Mouse (Mus musculus): Measurements from ENCODE around the gene Bean1. TPM values are rescaled to one million over a fixed set of nuclear protein-coding genes. Genes with fewer than 3 reads are reported as not detected.

The Bean1 gene
- polyA plus RNA-seq, 1 experiment from 2014 or later: 1.1 TPM

DNA sequence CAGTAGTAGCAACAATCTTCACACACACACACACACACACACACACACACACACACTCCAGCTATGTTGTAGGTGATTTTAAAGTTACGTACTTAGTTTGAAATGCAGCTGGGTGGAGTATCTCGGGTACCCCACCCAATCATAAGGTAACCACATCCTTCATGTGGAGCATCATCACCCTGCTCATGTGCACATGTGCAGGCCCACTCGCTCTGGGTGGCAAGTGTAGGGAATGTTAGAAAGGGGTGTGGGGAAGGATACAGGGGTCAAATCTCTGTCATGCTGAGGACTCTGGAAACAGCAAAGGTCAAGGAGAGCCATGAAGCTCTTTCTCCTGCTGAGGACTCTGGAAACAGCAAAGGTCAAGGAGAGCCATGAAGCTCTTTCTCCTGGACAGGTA is 34.0 kb upstream of the Bean1 start:
- no peak overlapping the region for H3K4me2 ChIP-seq (ENCODE audit: low read depth, low read length)
- WGBS: 90% methylated on average over 3 of the region's 3 CpGs
- no peaks in the 10 kb centered on the region for H3K36me3 ChIP-seq (ENCODE audit: control insufficient read depth, insufficient read depth, low read length)
- no peaks in the 10 kb centered on the region for H3K9me3 ChIP-seq (replicated peaks; ENCODE audit: control insufficient read depth, low read length)
- ATAC-seq (ENCODE audit: insufficient read depth, low FRiP score): no peak
- no peak overlapping the region for H3K27ac ChIP-seq (ENCODE audit: low read length)
- H3K27me3 ChIP-seq (ENCODE audit: control insufficient read depth, insufficient read depth, low read length): no peaks in the 10 kb centered on the region
- no peak overlapping the region for H3K9ac ChIP-seq (ENCODE audit: low read length)
- no peak overlapping the region for H3K4me3 ChIP-seq (replicated peaks; ENCODE audit: low read length)
- no peaks in the 10 kb centered on the region for H3K4me1 ChIP-seq (ENCODE audit: control insufficient read depth, insufficient read depth, low read length)

DNA sequence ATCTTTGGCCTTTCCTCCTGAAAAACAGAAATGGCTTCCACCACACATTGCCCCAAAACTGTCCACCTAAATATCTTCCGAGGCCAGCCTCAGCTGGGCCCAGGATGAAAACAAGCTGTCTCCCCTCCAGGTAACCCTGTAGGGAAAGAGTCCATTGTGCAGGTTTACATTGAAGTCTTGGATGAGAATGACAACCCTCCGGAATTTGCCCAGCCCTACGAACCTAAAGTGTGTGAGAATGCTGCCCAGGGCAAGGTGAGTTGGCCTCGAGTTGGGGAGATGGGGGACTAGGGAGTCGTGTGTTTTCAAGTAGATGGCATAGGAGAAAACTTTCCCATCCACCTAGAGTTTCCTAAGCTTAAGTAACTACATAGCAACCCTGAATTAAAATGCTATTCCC is 32.6 kb upstream of the Bean1 start:
- H3K4me3 ChIP-seq (replicated peaks; ENCODE audit: low read length): no peak overlapping the region
- no peak overlapping the region for H3K27ac ChIP-seq (ENCODE audit: low read length)
- H3K4me2 ChIP-seq (ENCODE audit: low read depth, low read length): no peak overlapping the region
- H3K9me3 ChIP-seq (replicated peaks; ENCODE audit: control insufficient read depth, low read length): no peaks in the 10 kb centered on the region
- 89% methylated on average over 5 of the region's 5 CpGs for WGBS
- H3K4me1 ChIP-seq (ENCODE audit: control insufficient read depth, insufficient read depth, low read length): no peaks in the 10 kb centered on the region
- no peak for ATAC-seq (ENCODE audit: insufficient read depth, low FRiP score)
- no peaks in the 10 kb centered on the region for H3K36me3 ChIP-seq (ENCODE audit: control insufficient read depth, insufficient read depth, low read length)
- H3K27me3 ChIP-seq (ENCODE audit: control insufficient read depth, insufficient read depth, low read length): no peaks in the 10 kb centered on the region
- H3K9ac ChIP-seq (ENCODE audit: low read length): no peak overlapping the region

DNA sequence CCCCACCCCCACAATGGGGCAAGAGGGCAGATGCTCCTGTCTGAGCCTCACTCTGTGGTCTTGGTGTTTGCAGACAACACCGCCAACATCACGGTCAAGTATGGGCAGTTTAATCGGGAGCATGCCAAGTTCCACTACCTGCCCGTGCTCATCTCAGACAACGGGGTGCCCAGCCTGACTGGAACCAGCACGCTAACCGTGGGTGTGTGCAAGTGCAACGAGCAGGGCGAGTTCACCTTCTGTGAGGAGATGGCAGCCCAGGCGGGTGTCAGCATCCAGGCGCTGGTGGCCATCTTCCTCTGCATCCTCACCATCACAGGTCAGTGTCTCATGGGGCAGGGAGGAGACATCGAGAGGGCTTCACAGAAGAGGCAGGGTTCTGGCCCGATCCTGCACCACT is 29.6 kb upstream of the Bean1 start:
- 90% methylated on average over 13 of the region's 13 CpGs for WGBS
- Histone ChIP-seq H3K27ac (ENCODE audit: low read length) (no peak overlapping the region), H3K4me2 (ENCODE audit: low read depth, low read length) (no peak overlapping the region), H3K36me3 (ENCODE audit: control insufficient read depth, insufficient read depth, low read length) (no peaks in the 10 kb centered on the region), H3K9me3 (replicated peaks; ENCODE audit: control insufficient read depth, low read length) (no peaks in the 10 kb centered on the region), H3K27me3 (ENCODE audit: control insufficient read depth, insufficient read depth, low read length) (no peaks in the 10 kb centered on the region), H3K4me3 (replicated peaks; ENCODE audit: low read length) (no peak overlapping the region), H3K9ac (ENCODE audit: low read length) (no peak overlapping the region), H3K4me1 (ENCODE audit: control insufficient read depth, insufficient read depth, low read length) (no peaks in the 10 kb centered on the region)
- ATAC-seq (ENCODE audit: insufficient read depth, low FRiP score): no peak

DNA sequence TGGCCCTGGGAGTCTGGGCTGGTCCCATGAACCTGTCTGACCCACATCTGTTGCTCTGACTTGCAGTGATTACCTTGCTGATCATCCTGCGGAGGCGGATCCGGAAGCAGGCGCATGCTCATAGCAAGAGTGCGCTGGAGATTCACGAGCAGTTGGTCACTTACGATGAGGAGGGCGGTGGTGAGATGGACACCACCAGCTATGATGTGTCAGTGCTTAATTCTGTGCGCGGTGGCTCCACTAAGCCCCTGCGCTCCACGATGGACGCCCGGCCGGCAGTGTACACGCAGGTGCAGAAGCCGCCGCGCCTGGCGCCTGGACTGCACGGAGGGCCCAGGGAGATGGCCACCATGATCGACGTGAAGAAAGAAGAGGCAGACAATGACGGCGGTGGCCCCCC is 27.8 kb upstream of the Bean1 start:
- Histone ChIP-seq H3K9me3 (replicated peaks; ENCODE audit: control insufficient read depth, low read length) (no peaks in the 10 kb centered on the region), H3K4me3 (replicated peaks; ENCODE audit: low read length) (no peak overlapping the region), H3K36me3 (ENCODE audit: control insufficient read depth, insufficient read depth, low read length) (no peaks in the 10 kb centered on the region), H3K4me1 (ENCODE audit: control insufficient read depth, insufficient read depth, low read length) (no peaks in the 10 kb centered on the region), H3K27me3 (ENCODE audit: control insufficient read depth, insufficient read depth, low read length) (no peaks in the 10 kb centered on the region), H3K9ac (ENCODE audit: low read length) (no peak overlapping the region), H3K4me2 (ENCODE audit: low read depth, low read length) (no peak overlapping the region), H3K27ac (ENCODE audit: low read length) (no peak overlapping the region)
- 85% methylated on average over 25 of the region's 25 CpGs for WGBS
- ATAC-seq (ENCODE audit: insufficient read depth, low FRiP score): no peak

DNA sequence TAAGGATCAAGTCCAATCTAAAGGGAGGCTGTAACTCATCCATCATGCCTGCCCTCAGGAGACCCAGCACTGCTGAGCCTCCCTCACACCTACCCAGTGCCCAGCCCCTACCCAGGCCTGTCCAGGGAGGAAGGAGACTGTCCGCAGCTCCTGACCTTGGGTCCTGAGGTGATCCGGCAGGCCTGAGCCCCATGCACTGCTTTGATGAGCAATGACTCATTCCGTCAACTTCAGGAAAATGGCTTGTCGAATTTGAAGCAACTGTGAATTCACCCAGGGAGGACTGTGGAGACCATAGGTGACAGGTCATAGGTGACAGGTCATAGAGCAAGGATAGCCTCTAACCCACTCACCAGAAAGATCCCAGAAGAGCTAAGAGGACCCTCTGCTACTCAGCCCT is 26.9 kb upstream of the Bean1 start:
- no peak overlapping the region for H3K4me2 ChIP-seq (ENCODE audit: low read depth, low read length)
- no peaks in the 10 kb centered on the region for H3K4me1 ChIP-seq (ENCODE audit: control insufficient read depth, insufficient read depth, low read length)

DNA sequence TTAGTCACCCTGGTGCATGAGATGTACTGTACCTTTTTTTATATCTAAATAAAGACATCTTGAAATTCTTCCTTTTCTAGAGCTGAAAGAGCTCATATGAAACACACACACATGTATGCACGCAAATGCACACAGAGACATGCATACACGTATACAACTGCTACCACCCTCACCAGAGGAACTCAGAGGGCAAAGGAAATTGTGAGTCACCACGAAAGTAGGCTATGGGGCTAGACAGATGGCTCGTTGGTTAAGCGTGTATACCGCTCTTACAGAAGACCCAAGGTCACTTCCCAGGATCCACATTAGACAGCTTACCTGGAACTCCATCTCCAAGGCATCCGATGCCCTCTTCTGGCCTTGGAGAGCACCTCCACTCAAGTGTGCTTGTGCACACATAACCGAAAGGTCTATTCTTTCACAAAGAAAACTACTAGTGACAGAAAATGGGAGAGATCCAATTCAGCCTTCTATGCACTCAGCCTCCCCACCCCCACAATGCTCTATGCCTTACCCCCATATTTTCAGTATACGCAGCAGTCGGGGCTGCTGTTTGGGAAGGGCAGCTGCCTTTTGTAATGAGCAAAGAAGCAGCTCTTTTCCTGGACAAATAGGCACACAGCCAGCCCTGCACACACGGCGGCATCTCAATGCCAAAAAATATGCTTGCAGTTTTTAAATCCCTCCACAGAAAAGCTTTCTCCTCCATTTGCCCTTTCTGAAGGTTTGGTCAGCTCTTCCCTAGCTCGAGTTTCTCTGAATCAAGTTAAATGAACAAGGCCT is 25.6 kb upstream of the Bean1 start:
- H3K4me2 ChIP-seq (ENCODE audit: low read depth, low read length): no peak overlapping the region
- no peaks in the 10 kb centered on the region for H3K27me3 ChIP-seq (ENCODE audit: control insufficient read depth, insufficient read depth, low read length)
- no peaks in the 10 kb centered on the region for H3K36me3 ChIP-seq (ENCODE audit: control insufficient read depth, insufficient read depth, low read length)
- no peak overlapping the region for H3K4me3 ChIP-seq (replicated peaks; ENCODE audit: low read length)
- no peak overlapping the region for H3K27ac ChIP-seq (ENCODE audit: low read length)
- H3K9ac ChIP-seq (ENCODE audit: low read length): no peak overlapping the region
- H3K4me1 ChIP-seq (ENCODE audit: control insufficient read depth, insufficient read depth, low read length): no peaks in the 10 kb centered on the region
- WGBS: 63% methylated on average over 13 of the region's 13 CpGs
- ATAC-seq (ENCODE audit: insufficient read depth, low FRiP score): no peak
- H3K9me3 ChIP-seq (replicated peaks; ENCODE audit: control insufficient read depth, low read length): no peaks in the 10 kb centered on the region

More for the DNA sequence above, 26.9 kb upstream of the Bean1 start:
- H3K9ac ChIP-seq (ENCODE audit: low read length): no peak overlapping the region
- H3K36me3 ChIP-seq (ENCODE audit: control insufficient read depth, insufficient read depth, low read length): no peaks in the 10 kb centered on the region
- no peaks in the 10 kb centered on the region for H3K27me3 ChIP-seq (ENCODE audit: control insufficient read depth, insufficient read depth, low read length)
- WGBS: 81% methylated on average over 4 of the region's 4 CpGs
- no peak overlapping the region for H3K4me3 ChIP-seq (replicated peaks; ENCODE audit: low read length)
- 0 out of 2 replicates have a peak, but pooled peaks have one; percentile 34 for ATAC-seq (ENCODE audit: insufficient read depth, low FRiP score)
- no peak overlapping the region for H3K27ac ChIP-seq (ENCODE audit: low read length)
- H3K9me3 ChIP-seq (replicated peaks; ENCODE audit: control insufficient read depth, low read length): no peaks in the 10 kb centered on the region

DNA sequence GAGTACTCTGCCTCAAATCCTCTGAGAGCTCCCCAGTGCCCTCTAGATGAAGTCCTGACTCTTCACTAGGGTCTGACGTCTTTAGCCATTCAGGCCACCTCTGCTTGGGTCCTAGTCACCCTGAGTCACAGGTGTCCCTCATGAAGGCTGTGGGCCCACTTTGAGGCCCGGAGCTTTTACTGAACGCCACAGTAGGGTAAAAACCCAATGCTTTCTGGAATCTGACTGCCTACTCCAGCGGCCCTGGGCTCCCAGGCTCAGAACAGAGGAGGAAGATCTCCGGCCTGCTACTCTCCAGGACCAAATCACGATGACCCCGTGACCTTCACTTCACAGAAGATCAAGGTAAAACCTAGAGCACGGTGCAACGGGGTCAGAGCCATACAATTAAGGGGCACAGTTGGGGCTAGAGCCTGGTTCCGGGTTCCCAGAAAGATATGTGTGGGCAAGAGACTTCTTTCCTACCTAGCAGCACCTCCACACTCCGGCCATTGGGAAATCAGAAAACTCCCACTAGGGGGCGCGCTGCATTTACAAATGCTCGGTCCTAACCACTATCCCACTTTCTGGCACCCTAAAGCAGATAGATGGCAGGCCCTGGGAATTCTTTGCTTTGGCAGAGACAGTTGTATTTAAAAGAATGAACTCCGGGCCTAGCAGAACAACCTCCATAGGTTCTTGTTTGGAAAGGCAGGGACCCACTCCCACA is 24.1 kb upstream of the Bean1 start:
- Histone ChIP-seq H3K9ac (ENCODE audit: low read length) (no peak overlapping the region), H3K4me1 (ENCODE audit: control insufficient read depth, insufficient read depth, low read length) (no peaks in the 10 kb centered on the region), H3K36me3 (ENCODE audit: control insufficient read depth, insufficient read depth, low read length) (no peaks in the 10 kb centered on the region), H3K4me3 (replicated peaks; ENCODE audit: low read length) (no peak overlapping the region), H3K27me3 (ENCODE audit: control insufficient read depth, insufficient read depth, low read length) (no peaks in the 10 kb centered on the region), H3K9me3 (replicated peaks; ENCODE audit: control insufficient read depth, low read length) (no peaks in the 10 kb centered on the region), H3K27ac (ENCODE audit: low read length) (no peak overlapping the region), H3K4me2 (ENCODE audit: low read depth, low read length) (no peak overlapping the region)
- 35% methylated on average over 15 of the region's 15 CpGs for WGBS
- ATAC-seq (ENCODE audit: insufficient read depth, low FRiP score): peak; percentile 66; the same call in 1 of the 2 replicates

DNA sequence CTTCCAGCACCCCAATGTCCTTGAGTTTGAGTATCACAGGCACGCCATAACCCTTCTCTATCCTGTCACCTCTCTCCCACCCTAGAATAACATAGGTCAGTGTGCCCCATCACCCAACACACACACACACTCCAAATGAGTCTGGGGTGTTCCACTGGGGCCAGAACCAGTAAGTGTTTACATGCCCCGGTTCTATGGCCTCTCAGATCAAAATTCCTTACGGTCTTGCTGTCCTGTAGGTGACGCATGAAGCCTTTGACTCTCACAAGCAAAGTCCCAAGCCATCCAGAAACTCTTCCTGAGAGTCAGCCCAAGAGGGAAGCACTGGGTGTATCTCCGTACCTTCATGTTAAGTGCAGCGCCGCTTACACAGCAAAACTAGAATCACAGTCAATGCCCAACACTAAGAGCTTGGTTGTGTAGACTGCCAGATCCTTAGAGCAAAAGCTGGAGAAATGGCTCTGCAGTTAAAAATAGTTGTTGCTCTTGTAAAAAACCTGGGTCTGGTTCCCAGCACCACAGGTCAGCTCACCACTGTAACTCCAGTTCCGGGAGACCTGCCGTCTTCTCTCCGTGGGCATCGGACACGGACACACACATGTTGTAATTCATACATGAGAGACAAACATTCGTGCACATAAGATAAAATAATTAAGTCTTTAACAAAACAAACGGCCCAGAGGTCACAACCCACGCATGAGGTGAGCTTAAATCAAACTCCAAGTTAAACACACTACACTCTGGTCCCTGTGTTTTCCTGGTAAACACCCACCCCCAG is 23.3 kb upstream of the Bean1 start:
- WGBS: 84% methylated on average over 15 of the region's 15 CpGs
- no peak for ATAC-seq (ENCODE audit: insufficient read depth, low FRiP score)

DNA sequence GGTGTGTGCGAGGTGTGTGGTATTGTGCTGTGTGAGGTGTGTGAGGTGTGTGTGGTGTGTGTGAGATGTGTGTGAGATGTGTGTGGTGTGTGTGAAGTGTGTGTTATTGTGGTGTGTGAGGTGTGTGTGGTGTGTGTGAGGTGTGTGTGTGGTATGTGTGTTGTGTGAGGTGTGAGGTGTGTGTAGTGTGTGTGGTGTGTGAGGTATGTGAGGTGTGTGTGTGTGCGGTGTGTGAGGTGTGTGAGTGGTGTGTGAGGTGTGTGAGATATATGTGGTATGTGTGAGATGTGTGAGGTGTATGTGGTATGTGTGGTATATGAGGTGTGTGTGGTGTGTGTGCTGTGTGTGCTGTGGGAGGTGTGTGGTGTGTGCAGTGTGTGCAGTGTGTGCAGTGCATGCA is 22.3 kb upstream of the Bean1 start:
- Histone ChIP-seq H3K4me2 (ENCODE audit: low read depth, low read length) (no peak overlapping the region), H3K27me3 (ENCODE audit: control insufficient read depth, insufficient read depth, low read length) (no peaks in the 10 kb centered on the region), H3K36me3 (ENCODE audit: control insufficient read depth, insufficient read depth, low read length) (no peaks in the 10 kb centered on the region), H3K4me1 (ENCODE audit: control insufficient read depth, insufficient read depth, low read length) (no peaks in the 10 kb centered on the region), H3K9me3 (replicated peaks; ENCODE audit: control insufficient read depth, low read length) (no peaks in the 10 kb centered on the region), H3K4me3 (replicated peaks; ENCODE audit: low read length) (no peak overlapping the region), H3K9ac (ENCODE audit: low read length) (no peak overlapping the region), H3K27ac (ENCODE audit: low read length) (no peak overlapping the region)
- WGBS: 92% methylated on average over 2 of the region's 2 CpGs
- ATAC-seq (ENCODE audit: insufficient read depth, low FRiP score): 0 out of 2 replicates have a peak, but pooled peaks have one; percentile 21

More for the DNA sequence above, 23.3 kb upstream of the Bean1 start:
- Histone ChIP-seq H3K4me3 (replicated peaks; ENCODE audit: low read length) (no peak overlapping the region), H3K9ac (ENCODE audit: low read length) (no peak overlapping the region), H3K36me3 (ENCODE audit: control insufficient read depth, insufficient read depth, low read length) (no peaks in the 10 kb centered on the region), H3K27me3 (ENCODE audit: control insufficient read depth, insufficient read depth, low read length) (no peaks in the 10 kb centered on the region), H3K9me3 (replicated peaks; ENCODE audit: control insufficient read depth, low read length) (no peaks in the 10 kb centered on the region), H3K4me1 (ENCODE audit: control insufficient read depth, insufficient read depth, low read length) (no peaks in the 10 kb centered on the region), H3K4me2 (ENCODE audit: low read depth, low read length) (no peak overlapping the region), H3K27ac (ENCODE audit: low read length) (no peak overlapping the region)

Measured in stomach, embryonic 16.5 days (tissue).